Mouse (Mus musculus): Measurements from ENCODE around the gene Cd44. TPM values are rescaled to one million over a fixed set of nuclear protein-coding genes. Genes with fewer than 3 reads are reported as not detected.
A peak's percentile ranks its signal among the peaks of the same experiment; 100 is the strongest.

The Cd44 gene
- polyA plus RNA-seq, 1 experiment from 2014 or later: 5.3 TPM

GRCm38 (mm10) chr2:102838179-102838578 is 63.3 kb downstream of the Cd44 start:
- Histone ChIP-seq H3K4me3 (ENCODE audit: low read length) (no peak overlapping the region), H3K4me2 (replicated peaks; ENCODE audit: low read depth, low read length) (no peak overlapping the region), H3K36me3 (ENCODE audit: insufficient read depth, low read length) (no peaks in the 10 kb centered on the region), H3K4me1 (ENCODE audit: insufficient read depth, low read length) (no peaks in the 10 kb centered on the region), H3K9ac (replicated peaks; ENCODE audit: low read length) (no peak overlapping the region), H3K27me3 (ENCODE audit: insufficient read depth, low read length) (no peaks in the 10 kb centered on the region), H3K27ac (ENCODE audit: low read length) (no peak overlapping the region), H3K9me3 (ENCODE audit: low read length) (no peaks in the 10 kb centered on the region)
- no peak for ATAC-seq (ENCODE audit: low FRiP score, low TSS enrichment)
- 95% methylated on average over 7 of the region's 7 CpGs for WGBS

GRCm38 (mm10) chr2:102831547-102831946 is 69.9 kb downstream of the Cd44 start:
- H3K36me3 ChIP-seq (ENCODE audit: insufficient read depth, low read length): no peaks in the 10 kb centered on the region
- H3K9me3 ChIP-seq (ENCODE audit: low read length): no peaks in the 10 kb centered on the region
- no peaks in the 10 kb centered on the region for H3K4me1 ChIP-seq (ENCODE audit: insufficient read depth, low read length)
- no peak overlapping the region for H3K9ac ChIP-seq (replicated peaks; ENCODE audit: low read length)
- no peak overlapping the region for H3K4me2 ChIP-seq (replicated peaks; ENCODE audit: low read depth, low read length)
- H3K4me3 ChIP-seq (ENCODE audit: low read length): no peak overlapping the region
- H3K27ac ChIP-seq (ENCODE audit: low read length): no peak overlapping the region
- no peak for ATAC-seq (ENCODE audit: low FRiP score, low TSS enrichment)
- H3K27me3 ChIP-seq (ENCODE audit: insufficient read depth, low read length): no peaks in the 10 kb centered on the region

- no peaks in the 10 kb centered on the region for H3K36me3 ChIP-seq (ENCODE audit: insufficient read depth, low read length)
Measured at GRCm38 (mm10) chr2:102829201-102829600, 72.3 kb downstream of the Cd44 start.

GRCm38 (mm10) chr2:102828381-102828780 is 73.1 kb downstream of the Cd44 start:
- H3K27ac ChIP-seq (ENCODE audit: low read length): no peak overlapping the region
- 66% methylated on average over 7 of the region's 7 CpGs for WGBS
- no peaks in the 10 kb centered on the region for H3K9me3 ChIP-seq (ENCODE audit: low read length)
- no peaks in the 10 kb centered on the region for H3K27me3 ChIP-seq (ENCODE audit: insufficient read depth, low read length)
- H3K9ac ChIP-seq (replicated peaks; ENCODE audit: low read length): no peak overlapping the region
- H3K4me3 ChIP-seq (ENCODE audit: low read length): no peak overlapping the region
- no peaks in the 10 kb centered on the region for H3K36me3 ChIP-seq (ENCODE audit: insufficient read depth, low read length)
- no peak for ATAC-seq (ENCODE audit: low FRiP score, low TSS enrichment)
- no peaks in the 10 kb centered on the region for H3K4me1 ChIP-seq (ENCODE audit: insufficient read depth, low read length)
- no peak overlapping the region for H3K4me2 ChIP-seq (replicated peaks; ENCODE audit: low read depth, low read length)

More at GRCm38 (mm10) chr2:102829201-102829600, 72.3 kb downstream of the Cd44 start:
- no peak overlapping the region for H3K4me2 ChIP-seq (replicated peaks; ENCODE audit: low read depth, low read length)
- no peaks in the 10 kb centered on the region for H3K27me3 ChIP-seq (ENCODE audit: insufficient read depth, low read length)
- H3K9me3 ChIP-seq (ENCODE audit: low read length): no peaks in the 10 kb centered on the region
- H3K4me1 ChIP-seq (ENCODE audit: insufficient read depth, low read length): no peaks in the 10 kb centered on the region
- peak; percentile 73; the same call in 1 of the 2 replicates for ATAC-seq (ENCODE audit: low FRiP score, low TSS enrichment)
- WGBS: 83% methylated on average over 3 of the region's 3 CpGs
- H3K9ac ChIP-seq (replicated peaks; ENCODE audit: low read length): no peak overlapping the region
- H3K4me3 ChIP-seq (ENCODE audit: low read length): no peak overlapping the region
- no peak overlapping the region for H3K27ac ChIP-seq (ENCODE audit: low read length)

GRCm38 (mm10) chr2:102827841-102828240 is 73.6 kb downstream of the Cd44 start:
- WGBS: 47% methylated on average over 1 of the region's 1 CpGs
- H3K4me2 ChIP-seq (replicated peaks; ENCODE audit: low read depth, low read length): no peak overlapping the region
- H3K9ac ChIP-seq (replicated peaks; ENCODE audit: low read length): no peak overlapping the region
- H3K4me3 ChIP-seq (ENCODE audit: low read length): no peak overlapping the region
- H3K27me3 ChIP-seq (ENCODE audit: insufficient read depth, low read length): no peaks in the 10 kb centered on the region
- H3K36me3 ChIP-seq (ENCODE audit: insufficient read depth, low read length): no peaks in the 10 kb centered on the region
- H3K4me1 ChIP-seq (ENCODE audit: insufficient read depth, low read length): no peaks in the 10 kb centered on the region
- H3K9me3 ChIP-seq (ENCODE audit: low read length): no peaks in the 10 kb centered on the region
- no peak for ATAC-seq (ENCODE audit: low FRiP score, low TSS enrichment)
- H3K27ac ChIP-seq (ENCODE audit: low read length): no peak overlapping the region

GRCm38 (mm10) chr2:102825961-102826633 is 75.4 kb downstream of the Cd44 start:
- no peaks in the 10 kb centered on the region for H3K9me3 ChIP-seq (ENCODE audit: low read length)
- ATAC-seq (ENCODE audit: low FRiP score, low TSS enrichment): no peak
- H3K27me3 ChIP-seq (ENCODE audit: insufficient read depth, low read length): no peaks in the 10 kb centered on the region
- H3K27ac ChIP-seq (ENCODE audit: low read length): no peak overlapping the region
- no peaks in the 10 kb centered on the region for H3K4me1 ChIP-seq (ENCODE audit: insufficient read depth, low read length)
- no peaks in the 10 kb centered on the region for H3K36me3 ChIP-seq (ENCODE audit: insufficient read depth, low read length)
- H3K4me2 ChIP-seq (replicated peaks; ENCODE audit: low read depth, low read length): no peak overlapping the region
- no peak overlapping the region for H3K9ac ChIP-seq (replicated peaks; ENCODE audit: low read length)
- H3K4me3 ChIP-seq (ENCODE audit: low read length): no peak overlapping the region
- 93% methylated on average over 9 of the region's 9 CpGs for WGBS

GRCm38 (mm10) chr2:102822036-102822435 is 79.4 kb downstream of the Cd44 start:
- Histone ChIP-seq H3K9ac (replicated peaks; ENCODE audit: low read length) (no peak overlapping the region), H3K27ac (ENCODE audit: low read length) (no peak overlapping the region), H3K4me1 (ENCODE audit: insufficient read depth, low read length) (0 out of 2 replicates have a peak, but pooled peaks cover 5% of the 10 kb centered on the region), H3K4me3 (ENCODE audit: low read length) (no peak overlapping the region), H3K9me3 (ENCODE audit: low read length) (no peaks in the 10 kb centered on the region), H3K27me3 (ENCODE audit: insufficient read depth, low read length) (no peaks in the 10 kb centered on the region), H3K4me2 (replicated peaks; ENCODE audit: low read depth, low read length) (no peak overlapping the region), H3K36me3 (ENCODE audit: insufficient read depth, low read length) (no peaks in the 10 kb centered on the region)
- no peak for ATAC-seq (ENCODE audit: low FRiP score, low TSS enrichment)
- WGBS: 92% methylated on average over 6 of the region's 6 CpGs

- H3K4me1 ChIP-seq (ENCODE audit: insufficient read depth, low read length): 0 out of 2 replicates have a peak, but pooled peaks cover 5% of the 10 kb centered on the region
- no peak overlapping the region for H3K4me2 ChIP-seq (replicated peaks; ENCODE audit: low read depth, low read length)
- no peaks in the 10 kb centered on the region for H3K36me3 ChIP-seq (ENCODE audit: insufficient read depth, low read length)
- no peaks in the 10 kb centered on the region for H3K9me3 ChIP-seq (ENCODE audit: low read length)
- ATAC-seq (ENCODE audit: low FRiP score, low TSS enrichment): no peak
- WGBS: 72% methylated on average over 8 of the region's 8 CpGs
- H3K27ac ChIP-seq (ENCODE audit: low read length): no peak overlapping the region
- H3K9ac ChIP-seq (replicated peaks; ENCODE audit: low read length): no peak overlapping the region
- H3K27me3 ChIP-seq (ENCODE audit: insufficient read depth, low read length): no peaks in the 10 kb centered on the region
- no peak overlapping the region for H3K4me3 ChIP-seq (ENCODE audit: low read length)
Measured at GRCm38 (mm10) chr2:102820790-102821189, 80.7 kb downstream of the Cd44 start.

GRCm38 (mm10) chr2:102820225-102820711 is 81.2 kb downstream of the Cd44 start:
- Histone ChIP-seq H3K36me3 (ENCODE audit: insufficient read depth, low read length) (no peaks in the 10 kb centered on the region), H3K27me3 (ENCODE audit: insufficient read depth, low read length) (no peaks in the 10 kb centered on the region), H3K9me3 (ENCODE audit: low read length) (no peaks in the 10 kb centered on the region), H3K4me1 (ENCODE audit: insufficient read depth, low read length) (peaks cover 6% of the 10 kb centered on the region; the same call in 1 of the 2 replicates), H3K4me3 (ENCODE audit: low read length) (no peak overlapping the region), H3K27ac (ENCODE audit: low read length) (no peak overlapping the region), H3K9ac (replicated peaks; ENCODE audit: low read length) (no peak overlapping the region), H3K4me2 (replicated peaks; ENCODE audit: low read depth, low read length) (no peak overlapping the region)
- WGBS: 44% methylated on average over 5 of the region's 5 CpGs
- ATAC-seq (ENCODE audit: low FRiP score, low TSS enrichment): no peak; the same call in 1 of the 2 replicates

- H3K4me3 ChIP-seq (ENCODE audit: low read length): no peak overlapping the region
- H3K9ac ChIP-seq (replicated peaks; ENCODE audit: low read length): no peak overlapping the region
- H3K27me3 ChIP-seq (ENCODE audit: insufficient read depth, low read length): no peaks in the 10 kb centered on the region
- 11% methylated on average over 6 of the region's 6 CpGs for WGBS
- no peaks in the 10 kb centered on the region for H3K9me3 ChIP-seq (ENCODE audit: low read length)
- H3K4me1 ChIP-seq (ENCODE audit: insufficient read depth, low read length): peaks cover 9% of the 10 kb centered on the region; the same call in 1 of the 2 replicates
- H3K36me3 ChIP-seq (ENCODE audit: insufficient read depth, low read length): no peaks in the 10 kb centered on the region
- H3K4me2 ChIP-seq (replicated peaks; ENCODE audit: low read depth, low read length): no peak overlapping the region
- peak overlapping the region; percentile 43 for H3K27ac ChIP-seq (ENCODE audit: low read length)
- ATAC-seq (ENCODE audit: low FRiP score, low TSS enrichment): peak; percentile 95
Measured at GRCm38 (mm10) chr2:102815289-102815809, 86.1 kb downstream of the Cd44 start.

Data from kidney, embryonic 16.5 days (tissue).